Mouse (Mus musculus) regulatory T cell (primary cell): Measurements from ENCODE around the gene Sh3rf1.

Experiments used
- in situ Hi-C: fragments of 300-600 bp; cut with MboI, MseI; formaldehyde crosslinking; loops from one replicate; pipeline ENCODE4 v1.15.1; 2025; ENCODE audit warnings: high pct_unique_total_duplicates

The Sh3rf1 gene

GRCm38 (mm10) chr8:61223729-61224379, at the start of gene Sh3rf1:
Sh3rf1 (plus strand) TSS chr8:61223872.
- in situ Hi-C loops, result loop anchor here (5.0 kb wide), 1 partner anchor 53 kb away; no protein-coding TSS in a partner anchor

GRCm38 (mm10) chr8:61173921-61174492, 49.7 kb upstream of the Sh3rf1 start:
- in situ Hi-C loops, result no loop called here

- in situ Hi-C loops, result no loop called here
Observed at GRCm38 (mm10) chr8:61175876-61176275, 47.8 kb upstream of the Sh3rf1 start.

DNA sequence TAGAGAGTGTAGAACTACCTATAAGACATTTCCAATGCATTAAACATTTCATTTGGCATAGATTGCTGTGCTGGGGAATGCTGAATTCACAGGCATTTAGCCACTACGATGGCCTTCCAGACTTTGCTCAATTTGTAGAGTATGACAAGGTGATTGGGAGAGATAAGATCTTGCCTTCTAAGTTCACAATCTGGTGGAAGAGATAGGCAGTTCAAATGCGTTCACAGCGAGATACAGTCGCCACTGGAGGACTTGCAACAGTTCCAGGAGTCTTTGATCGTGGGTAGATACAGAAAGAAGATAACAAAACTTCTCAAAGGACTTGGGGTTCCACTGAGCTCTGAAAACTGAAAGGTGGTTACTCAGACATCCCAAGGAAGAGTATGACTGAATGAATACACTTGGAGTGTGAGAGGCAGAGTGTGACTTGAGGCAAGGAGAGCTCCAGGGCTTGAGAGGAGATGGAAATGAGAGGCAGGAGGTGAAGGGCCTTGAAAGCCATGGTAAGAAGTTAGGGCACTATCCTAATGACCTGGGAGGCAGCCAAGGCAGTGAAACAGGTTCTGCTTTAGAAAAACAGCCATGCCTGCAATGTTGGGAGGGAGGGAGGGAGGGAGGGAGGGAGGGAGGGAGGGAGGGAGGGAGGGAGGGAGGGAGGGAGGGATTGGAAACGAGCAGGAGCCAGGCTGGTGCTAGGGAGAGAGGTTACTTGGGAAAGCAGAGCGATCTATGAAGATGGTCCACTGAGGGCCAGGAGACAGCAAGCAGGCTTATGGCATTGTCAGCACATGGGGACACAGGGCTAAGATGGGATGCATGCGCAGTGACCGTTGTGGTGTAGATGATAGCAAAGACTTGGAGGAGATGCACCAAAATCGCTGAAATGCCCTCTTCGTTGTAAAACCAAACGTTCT, 45.7 kb upstream of the Sh3rf1 start:
- in situ Hi-C loops, result no loop called here

DNA sequence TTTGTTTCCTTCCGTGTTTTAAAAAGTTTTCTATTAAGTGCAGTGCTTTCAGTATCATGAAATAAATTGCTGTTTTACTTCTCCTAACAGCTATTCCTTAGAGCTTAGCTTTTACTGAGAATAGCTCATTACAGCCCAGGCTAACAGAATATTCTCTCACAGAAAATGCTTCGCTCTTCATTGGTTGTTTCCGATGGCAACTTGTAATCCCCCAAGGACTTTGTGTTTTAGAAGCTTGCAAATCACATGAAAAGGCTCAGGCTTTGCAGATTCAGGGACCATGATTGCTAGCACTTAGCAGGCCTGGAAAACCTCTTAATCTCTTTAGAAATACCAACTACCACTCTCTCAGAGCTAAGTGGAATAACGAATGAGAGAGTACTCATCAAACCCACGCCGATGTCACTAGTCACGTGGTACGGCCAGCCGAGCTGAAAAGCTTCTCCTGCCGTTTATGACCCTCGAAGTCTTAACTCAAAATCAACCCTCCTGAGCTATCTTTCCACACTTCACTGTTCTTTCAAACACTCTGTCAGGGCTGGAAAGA, 45.0 kb upstream of the Sh3rf1 start:
- in situ Hi-C loops, result no loop called here

DNA sequence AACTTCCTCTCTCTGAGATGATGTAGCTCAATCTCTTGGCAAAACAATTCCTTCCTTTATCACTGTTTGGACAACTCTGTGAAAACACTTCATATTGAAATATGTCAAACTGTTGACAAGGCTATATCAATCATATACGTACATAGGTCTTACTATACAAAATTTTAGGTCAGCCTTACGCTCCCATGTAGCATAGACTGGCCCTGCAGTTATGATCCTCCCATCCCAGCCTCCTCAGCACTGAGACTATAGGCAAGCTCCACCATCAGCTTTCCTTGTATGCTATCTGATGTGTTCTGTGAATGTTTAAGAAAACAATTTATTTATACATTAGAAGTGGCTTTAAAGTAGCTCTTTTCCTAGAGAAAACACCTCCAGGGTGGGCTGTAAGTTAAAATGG, 42.1 kb upstream of the Sh3rf1 start:
- in situ Hi-C loops, result no loop called here

- in situ Hi-C loops, result no loop called here
Observed at GRCm38 (mm10) chr8:61182020-61182419, 41.7 kb upstream of the Sh3rf1 start.

- in situ Hi-C loops, result no loop called here
Observed at GRCm38 (mm10) chr8:61185274-61186198, 38.1 kb upstream of the Sh3rf1 start.

DNA sequence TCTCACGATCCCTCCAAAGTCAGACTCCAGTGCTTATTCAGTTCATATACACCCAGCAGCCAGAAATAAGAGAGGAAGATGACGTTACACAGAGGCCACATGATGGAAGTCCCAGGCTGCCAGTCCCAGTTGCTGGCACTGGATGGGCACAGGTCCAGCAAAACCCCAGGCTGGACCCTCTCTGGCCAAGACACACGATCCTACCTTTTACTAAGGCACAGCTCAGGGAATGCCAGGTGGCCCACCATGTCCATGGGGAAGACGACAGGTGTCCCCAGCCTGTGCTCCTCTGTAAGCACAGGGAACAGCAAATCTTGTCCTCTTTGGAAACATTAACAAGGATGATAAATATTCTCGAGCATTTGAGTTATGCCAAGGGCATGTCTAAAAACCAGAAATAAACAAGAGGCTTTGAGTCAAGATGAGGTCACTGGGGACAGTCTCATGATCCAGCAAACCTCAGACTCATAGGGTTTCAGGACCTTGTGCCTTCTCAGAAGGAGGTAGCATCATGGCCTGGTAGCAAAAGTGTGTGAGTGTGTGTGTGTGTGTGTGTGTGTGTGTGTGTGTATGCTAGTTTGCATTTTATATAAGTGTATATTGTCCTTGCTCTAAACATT, 29.3 kb upstream of the Sh3rf1 start:
- in situ Hi-C loops, result no loop called here

DNA sequence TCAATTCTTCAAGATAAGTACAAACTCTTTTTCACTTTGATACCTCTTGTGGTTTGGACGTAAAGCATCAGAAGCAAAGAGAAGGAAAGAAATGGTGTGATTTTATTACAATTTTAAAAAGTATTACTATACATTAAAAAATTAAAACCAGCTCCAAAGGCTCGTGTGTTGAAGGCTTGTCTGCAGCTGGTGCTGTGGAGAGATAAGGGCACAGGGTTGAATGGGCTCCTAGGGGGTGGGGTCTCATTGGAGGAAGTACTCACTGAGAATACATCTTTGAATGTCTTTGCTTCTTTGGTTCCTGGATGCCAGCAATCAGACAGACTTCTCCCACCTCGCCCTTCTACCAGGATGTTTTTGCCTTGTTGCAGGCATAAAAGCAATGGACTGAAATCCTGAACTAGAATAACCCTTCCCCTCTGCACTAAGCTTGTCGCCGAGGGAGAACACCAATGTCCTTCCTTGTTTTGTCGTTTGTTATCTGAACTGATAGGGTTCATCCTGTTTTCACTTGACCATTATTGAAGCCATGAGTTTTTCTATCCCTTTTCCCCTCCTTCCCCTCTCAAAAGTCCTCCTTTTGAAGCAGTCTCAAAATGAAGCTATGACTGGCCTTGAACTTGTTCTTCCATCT, 23.3 kb upstream of the Sh3rf1 start:
- in situ Hi-C loops, result no loop called here

DNA sequence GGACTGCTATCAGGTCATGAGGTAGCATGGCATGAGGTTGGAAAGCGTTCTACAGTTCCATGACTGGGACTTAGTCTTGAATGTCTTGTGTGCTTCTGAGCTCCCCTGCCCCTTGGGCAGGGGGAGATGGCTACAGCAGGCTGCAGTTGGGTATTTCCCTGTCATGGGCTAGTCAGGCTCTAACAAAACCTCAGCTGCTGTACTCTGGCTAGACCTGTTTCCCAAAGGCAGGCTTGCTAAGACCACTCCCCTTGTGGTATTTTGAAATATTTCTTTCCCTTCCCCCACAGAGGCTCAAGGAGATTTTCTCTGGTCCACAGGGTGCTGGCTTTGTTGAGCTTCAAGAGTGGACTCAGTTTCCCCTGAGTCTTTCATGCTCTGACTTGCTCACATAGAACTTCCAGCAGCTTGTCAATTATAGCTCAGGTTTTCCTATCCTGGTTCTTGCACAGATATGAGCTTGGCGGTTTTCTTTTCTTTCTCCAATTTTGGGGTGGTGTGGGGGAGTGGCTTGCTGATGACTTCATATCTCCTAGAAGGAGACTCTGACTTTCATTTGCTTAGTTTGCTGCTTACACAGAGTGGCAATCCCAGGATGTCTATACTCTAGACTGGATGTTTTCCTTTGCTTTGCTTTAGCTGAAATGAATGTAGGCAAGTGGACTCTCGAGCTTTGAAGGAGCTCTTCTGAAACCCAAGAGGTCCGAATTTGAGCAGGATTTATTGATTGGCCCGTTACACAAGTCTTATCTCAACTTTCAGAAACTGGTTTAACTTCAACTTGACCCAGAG, 20.4 kb upstream of the Sh3rf1 start:
- in situ Hi-C loops, result no loop called here

DNA sequence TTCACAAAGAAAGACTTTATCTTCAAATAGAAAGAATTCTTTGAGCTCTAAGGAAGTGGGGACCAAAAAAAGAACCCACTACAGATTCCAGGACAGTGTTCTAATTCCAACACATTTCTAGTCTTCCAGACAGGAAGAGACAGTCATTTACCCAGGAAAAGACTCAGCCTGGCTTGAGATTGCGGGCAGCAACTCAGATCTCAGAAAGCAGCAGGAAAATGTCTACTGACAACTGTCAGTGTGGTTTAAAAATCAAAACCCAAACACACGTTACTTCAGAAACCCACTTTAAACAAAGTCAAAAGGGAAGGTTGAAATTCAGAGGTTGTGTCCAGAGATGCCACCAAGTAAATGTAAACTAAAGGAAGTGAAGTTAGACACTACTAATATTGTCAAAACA, 16.8 kb upstream of the Sh3rf1 start:
- in situ Hi-C loops, result no loop called here

- in situ Hi-C loops, result no loop called here
Observed at GRCm38 (mm10) chr8:61207636-61208035, 16.0 kb upstream of the Sh3rf1 start.

DNA sequence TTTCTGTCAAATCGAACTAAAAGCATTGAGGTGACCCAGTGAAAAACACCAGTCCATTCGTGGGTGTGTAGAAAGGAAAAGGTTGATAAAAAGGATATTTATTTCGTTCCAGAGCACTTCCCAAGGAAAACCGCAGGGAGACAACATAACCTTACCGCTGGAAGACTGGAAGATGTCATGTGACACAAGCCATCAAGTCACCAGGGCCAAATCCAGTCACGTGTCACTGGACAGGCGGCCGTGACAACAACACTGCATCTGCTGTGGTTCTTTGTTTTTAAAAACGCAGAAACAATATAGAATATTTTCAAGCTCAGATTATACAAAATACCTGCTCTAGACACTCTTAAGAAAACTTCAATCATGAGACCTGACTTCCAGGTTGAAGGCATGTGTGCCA, 15.0 kb upstream of the Sh3rf1 start:
- in situ Hi-C loops, result no loop called here

GRCm38 (mm10) chr8:61210836-61211235, 12.8 kb upstream of the Sh3rf1 start:
- in situ Hi-C loops, result no loop called here

GRCm38 (mm10) chr8:61215081-61215819, 8.4 kb upstream of the Sh3rf1 start:
- in situ Hi-C loops, result no loop called here

- in situ Hi-C loops, result no loop called here
Observed at GRCm38 (mm10) chr8:61217017-61217416, 6.7 kb upstream of the Sh3rf1 start.

GRCm38 (mm10) chr8:61217426-61217825, 6.2 kb upstream of the Sh3rf1 start:
- in situ Hi-C loops, result no loop called here

- in situ Hi-C loops, result no loop called here
Observed at GRCm38 (mm10) chr8:61218439-61218838, 5.2 kb upstream of the Sh3rf1 start.
